Mouse (Mus musculus) cortical plate, adult 2 months (tissue): ENCODE results near the gene Zmiz1. TPM values are rescaled to one million over a fixed set of nuclear protein-coding genes. Genes with fewer than 3 reads are reported as not detected.

ENCODE experiments used
- H3K27ac ChIP-seq: fragments of 200-500 bp; 2 replicates; pipeline ENCODE4 v1.5.1; 2012; ENCODE audit warnings: low read length, control low read depth, inconsistent platforms; ENCODE audit not compliant: insufficient read depth
- H3K4me1 ChIP-seq: fragments of 200-500 bp; 2 replicates; pipeline ENCODE4 v1.6.1; 2011; ENCODE audit warnings: low read length; ENCODE audit not compliant: control insufficient read depth, insufficient read depth
- H3K4me3 ChIP-seq: fragments of 200-500 bp; 2 replicates; pipeline ENCODE4 v1.5.1; 2011; ENCODE audit warnings: mild to moderate bottlenecking, low read length, control low read depth; ENCODE audit not compliant: insufficient read depth
- CTCF ChIP-seq: fragments of 200-500 bp; IDR thresholded peaks from 2 replicates; pipeline ENCODE4 v1.5.1; 2011; ENCODE audit warnings: mild to moderate bottlenecking, control low read depth, low read length; ENCODE audit not compliant: insufficient read depth; ENCODE audit errors: extremely low read depth
- POLR2A ChIP-seq: fragments of 200-500 bp; IDR thresholded peaks from 2 replicates; pipeline ENCODE4 v1.6.1; 2011; ENCODE audit warnings: mild to moderate bottlenecking, low read length, control low read depth; ENCODE audit not compliant: insufficient read depth; ENCODE audit errors: extremely low read depth
- polyA plus RNA-seq: library from polyadenylated mRNA; depleted of rRNA; stranded (reverse); fragments of >200 nt; gene quantifications from 2 replicates; pipeline ENCODE4 v1.2.3, GENCODE M21; 2012

Zmiz1 gene
- polyA plus RNA-seq, 1 experiment = 36.9 TPM

- TF ChIP-seq CTCF (no peak), POLR2A (no peak)
- H3K4me3 ChIP-seq = no peak overlapping the region
- H3K27ac ChIP-seq = no peak overlapping the region
- peaks cover 11% of the 10 kb centered on the region for H3K4me1 ChIP-seq
Measured at GRCm38 (mm10) chr14:25498367-25498766, 39.4 kb downstream of the Zmiz1 start.

DNA sequence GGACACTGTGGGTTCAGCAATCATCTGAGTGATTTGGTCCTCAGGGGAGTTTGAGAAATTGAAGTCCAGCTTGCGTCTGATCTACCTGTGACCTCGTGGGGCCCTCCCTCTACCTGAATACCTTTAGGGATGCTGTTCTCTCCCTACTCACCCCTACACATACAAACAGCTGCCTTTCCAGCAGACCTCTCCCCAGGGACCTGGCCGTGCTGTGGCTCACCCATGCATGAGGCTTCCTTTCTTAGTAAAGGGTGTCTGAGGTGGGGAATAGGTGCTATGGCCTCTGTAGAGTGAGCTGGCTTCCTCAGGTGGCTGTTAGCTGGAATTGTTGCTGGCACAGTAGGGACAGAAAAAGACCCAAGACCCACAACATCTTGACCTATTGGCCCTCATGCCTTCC, 40.5 kb downstream of the Zmiz1 start:
- peaks cover 8% of the 10 kb centered on the region for H3K4me1 ChIP-seq
- H3K27ac ChIP-seq = no peak overlapping the region
- H3K4me3 ChIP-seq = no peak overlapping the region
- TF ChIP-seq CTCF (no peak), POLR2A (no peak)

- Histone ChIP-seq H3K4me3 (no peak overlapping the region), H3K27ac (no peak overlapping the region), H3K4me1 (peaks cover 8% of the 10 kb centered on the region)
- TF ChIP-seq POLR2A (no peak), CTCF (no peak)
Measured at GRCm38 (mm10) chr14:25500511-25501120, 41.6 kb downstream of the Zmiz1 start.

DNA sequence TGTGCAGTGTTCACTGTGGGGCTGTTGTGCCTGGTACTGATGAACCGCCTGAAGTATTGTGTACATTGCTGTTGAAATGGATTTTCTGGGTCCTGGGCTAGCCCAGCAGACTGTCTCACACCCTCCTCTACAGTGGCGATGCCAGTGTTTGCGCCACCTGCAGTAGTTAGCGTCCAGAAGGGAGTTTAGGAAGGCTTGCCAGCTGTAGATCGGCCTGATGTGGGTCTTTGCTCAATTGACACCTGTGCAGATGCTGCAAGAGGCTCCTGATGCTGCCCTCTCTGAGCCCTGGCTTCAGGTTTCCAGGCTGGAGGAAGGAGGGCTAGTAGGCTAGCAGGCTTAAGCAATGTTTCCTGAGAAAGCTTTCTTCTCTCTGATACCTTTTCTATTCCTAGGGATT, 42.5 kb downstream of the Zmiz1 start:
- peaks cover 6% of the 10 kb centered on the region for H3K4me1 ChIP-seq
- TF ChIP-seq POLR2A (no peak), CTCF (no peak)
- no peak overlapping the region for H3K27ac ChIP-seq
- H3K4me3 ChIP-seq = no peak overlapping the region

- peaks cover 6% of the 10 kb centered on the region for H3K4me1 ChIP-seq
- H3K4me3 ChIP-seq = no peak overlapping the region
- TF ChIP-seq POLR2A = no peak
- no peak for TF ChIP-seq CTCF
- H3K27ac ChIP-seq = no peak overlapping the region
Measured at GRCm38 (mm10) chr14:25502355-25502754, 43.4 kb downstream of the Zmiz1 start.

DNA sequence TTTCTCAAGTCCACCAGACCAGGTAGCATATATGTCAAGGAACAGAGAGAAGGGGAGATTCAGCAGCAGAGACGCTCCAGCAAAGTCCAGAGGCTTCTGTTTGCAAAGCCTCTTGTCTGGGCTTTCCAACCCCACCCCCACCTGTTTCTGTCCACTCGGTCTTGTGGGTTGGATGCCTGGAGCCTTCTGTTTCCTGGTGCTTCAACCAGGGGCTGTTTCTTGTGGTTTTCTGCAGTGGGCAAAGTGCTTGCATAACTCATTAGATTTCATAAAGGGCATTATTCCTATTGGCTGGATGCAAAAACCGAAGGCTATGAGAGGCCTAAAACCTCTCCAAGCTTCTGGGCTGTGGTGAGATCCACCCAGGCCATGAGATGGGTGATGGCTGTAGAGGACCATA, 45.3 kb downstream of the Zmiz1 start:
- Histone ChIP-seq H3K27ac (no peak overlapping the region), H3K4me1 (no peaks in the 10 kb centered on the region; the same call in 1 of the 2 replicates), H3K4me3 (no peak overlapping the region)
- TF ChIP-seq CTCF (no peak), POLR2A (no peak)

GRCm38 (mm10) chr14:25505201-25505671, 46.3 kb downstream of the Zmiz1 start:
- H3K4me3 ChIP-seq = no peak overlapping the region
- no peaks in the 10 kb centered on the region; the same call in 1 of the 2 replicates for H3K4me1 ChIP-seq

DNA sequence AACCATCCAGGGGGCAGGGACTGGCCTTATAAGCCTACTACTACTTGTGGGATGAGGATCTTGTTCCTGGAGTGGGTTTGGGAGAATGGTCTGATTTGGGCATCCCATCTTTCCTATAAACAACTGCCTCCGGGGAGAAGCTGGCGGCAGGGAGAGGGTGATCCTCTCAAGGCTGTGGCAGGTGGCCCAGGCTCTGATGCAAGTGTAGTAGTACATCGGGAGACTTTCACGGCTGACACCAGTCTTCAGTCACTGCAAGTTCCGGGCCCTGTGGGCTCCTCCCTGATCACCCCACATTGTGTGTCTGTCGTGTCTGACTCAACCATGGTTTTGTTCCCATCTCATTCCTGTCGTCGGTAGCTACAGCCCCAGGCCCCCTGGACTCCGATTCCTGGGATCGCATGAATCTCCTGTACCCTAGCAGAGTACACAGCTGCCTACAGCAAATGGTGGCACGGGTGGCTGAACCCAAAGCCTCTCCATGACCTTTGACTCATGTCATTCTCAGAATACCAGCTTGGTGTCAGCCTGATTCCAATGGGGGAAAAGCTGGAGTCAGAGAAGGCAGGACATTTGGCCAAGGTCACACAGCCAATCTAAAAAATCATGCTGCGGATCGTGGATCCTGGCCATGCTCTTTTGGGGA, 49.2 kb downstream of the Zmiz1 start:
- H3K4me3 ChIP-seq = no peak overlapping the region
- H3K27ac ChIP-seq = no peak overlapping the region
- no peak for TF ChIP-seq CTCF
- no peak for TF ChIP-seq POLR2A
- H3K4me1 ChIP-seq = peaks cover 4% of the 10 kb centered on the region; the same call in 1 of the 2 replicates

More at GRCm38 (mm10) chr14:25505201-25505671, 46.3 kb downstream of the Zmiz1 start:
- H3K27ac ChIP-seq = no peak overlapping the region
- TF ChIP-seq CTCF = no peak
- TF ChIP-seq POLR2A = no peak

GRCm38 (mm10) chr14:25508757-25509139, 49.8 kb downstream of the Zmiz1 start:
- peaks cover 4% of the 10 kb centered on the region; the same call in 1 of the 2 replicates for H3K4me1 ChIP-seq
- TF ChIP-seq CTCF (no peak), POLR2A (no peak)
- H3K27ac ChIP-seq = no peak overlapping the region
- no peak overlapping the region for H3K4me3 ChIP-seq
